ENCODE assay signal across 1 mouse cellular context in the genomic region with DNA sequence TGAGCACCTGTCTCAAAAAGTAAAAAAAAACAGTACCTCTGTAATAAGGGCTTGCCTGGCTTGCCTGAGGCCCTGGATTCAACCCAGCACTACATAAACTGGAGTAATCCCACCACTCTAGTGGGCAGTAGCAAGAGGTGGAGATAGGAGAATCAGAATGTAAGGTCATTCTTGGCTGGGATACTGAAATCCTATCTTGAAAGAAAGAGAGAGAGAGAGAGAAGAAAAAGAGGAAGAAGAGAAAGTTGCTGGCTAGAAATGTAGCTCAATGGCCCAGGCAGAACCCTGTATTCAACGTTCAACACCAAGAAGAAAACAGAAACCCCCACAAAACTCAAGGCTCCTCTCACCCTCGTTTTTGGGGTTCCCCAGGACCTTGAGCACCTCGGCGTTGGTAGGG.
A peak's percentile ranks its signal among the peaks of the same experiment; 100 is the strongest.
TF ChIP-seq lines count a peak whose summit lies in the region.

No protein-coding gene starts in this region.

TF ChIP-seq in MEL, 35 proteins besides CTCF, POLR2A, EP300 and RAD21:
- TF ChIP-seq HCFC1 (IDR thresholded peaks at IDR 0.05; ENCODE audit: low read depth, low read length) = peak; percentile 31; the same call in 1 of the 2 replicates
- TF ChIP-seq GATA1 (IDR thresholded peaks at IDR 0.05; ENCODE audit: low read depth, low read length) = no peak
- peak; percentile 24 for TF ChIP-seq ETS1 (IDR thresholded peaks at IDR 0.05; ENCODE audit: low read depth, low read length)
